Mouse (Mus musculus) kidney, postnatal 4 days (tissue): Measurements from ENCODE around the gene Wipf2.

Source experiments
- DNase-seq, 2 experiments: peaks; one replicate each; pipeline ENCODE4 v3.0.0; 2021; ENCODE audit warnings: mixed read lengths in 2 of 2

Wipf2 gene

GRCm38 (mm10) chr11:98910415-98910814 is 47.0 kb downstream of the Wipf2 start:
- no peak for DNase-seq

DNA sequence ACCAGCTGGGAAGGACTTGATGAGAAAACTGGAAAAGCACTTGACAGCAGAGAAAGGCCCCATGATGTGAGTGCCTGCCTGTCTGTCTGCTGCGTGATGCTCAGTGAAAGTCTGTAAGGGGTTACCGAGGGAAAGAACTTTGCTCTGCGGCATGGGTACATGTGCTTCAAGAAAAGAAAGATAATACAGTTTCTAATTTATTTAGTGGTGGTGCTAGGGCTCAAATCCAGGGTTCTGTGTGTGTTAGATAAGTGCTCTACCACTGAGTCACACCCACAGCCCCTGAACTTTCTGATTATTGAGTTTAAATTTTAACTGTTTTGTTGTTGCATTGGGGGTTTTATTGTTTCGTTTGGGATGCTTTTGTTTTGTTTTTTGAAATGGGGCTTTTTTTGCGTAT is 48.1 kb downstream of the Wipf2 start:
- no peak for DNase-seq

DNA sequence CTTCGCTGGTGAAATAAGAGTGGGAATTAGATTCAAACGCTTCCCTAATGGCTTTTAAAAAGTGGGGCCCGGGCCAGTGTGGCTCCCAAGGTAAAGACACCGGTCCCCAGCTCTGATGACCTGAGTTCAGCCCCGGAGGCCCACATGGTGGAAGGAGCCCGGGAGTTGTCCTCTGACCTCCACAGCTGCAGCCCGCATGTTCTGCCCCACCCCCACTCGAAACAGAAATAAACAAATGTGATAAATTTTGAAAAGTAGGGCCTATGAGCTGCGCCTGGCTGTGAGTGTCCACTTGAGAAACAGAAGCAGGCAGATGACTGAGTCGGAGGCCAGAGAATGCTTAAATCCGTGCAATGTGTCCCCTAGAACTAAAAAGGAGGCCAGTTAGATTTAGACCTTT is 50.8 kb downstream of the Wipf2 start:
- DNase-seq, result no peak

DNA sequence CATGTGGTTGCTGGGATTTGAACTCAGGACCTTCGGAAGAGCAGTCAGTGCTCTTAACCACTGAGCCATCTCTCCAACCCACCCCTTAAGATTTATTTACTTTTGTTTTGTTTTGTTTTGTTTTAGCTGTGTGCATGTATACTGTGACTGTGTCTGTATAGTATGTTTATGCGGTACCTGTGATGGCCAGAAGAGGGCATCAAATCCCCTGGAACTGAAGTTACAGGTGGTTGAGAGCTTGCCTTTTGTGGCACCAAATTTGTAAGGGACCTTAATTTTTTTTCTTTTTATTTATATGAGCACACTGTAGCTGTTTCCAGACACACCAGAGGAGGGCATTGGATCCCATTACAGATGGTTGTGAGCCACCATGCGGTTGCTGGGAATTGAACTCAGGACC is 52.9 kb downstream of the Wipf2 start:
- peak; percentile 56 to 59 for DNase-seq

GRCm38 (mm10) chr11:98917428-98918005 is 54.1 kb downstream of the Wipf2 start:
- no peak for DNase-seq

GRCm38 (mm10) chr11:98918231-98918630 is 54.8 kb downstream of the Wipf2 start:
- DNase-seq, result peak in 1 of 2 experiments; percentile 44

- no peak for DNase-seq
Measured at GRCm38 (mm10) chr11:98919009-98919408, 55.6 kb downstream of the Wipf2 start.

- DNase-seq, result peak; percentile 84 to 87
Measured at GRCm38 (mm10) chr11:98921813-98922212, 58.4 kb downstream of the Wipf2 start.

DNA sequence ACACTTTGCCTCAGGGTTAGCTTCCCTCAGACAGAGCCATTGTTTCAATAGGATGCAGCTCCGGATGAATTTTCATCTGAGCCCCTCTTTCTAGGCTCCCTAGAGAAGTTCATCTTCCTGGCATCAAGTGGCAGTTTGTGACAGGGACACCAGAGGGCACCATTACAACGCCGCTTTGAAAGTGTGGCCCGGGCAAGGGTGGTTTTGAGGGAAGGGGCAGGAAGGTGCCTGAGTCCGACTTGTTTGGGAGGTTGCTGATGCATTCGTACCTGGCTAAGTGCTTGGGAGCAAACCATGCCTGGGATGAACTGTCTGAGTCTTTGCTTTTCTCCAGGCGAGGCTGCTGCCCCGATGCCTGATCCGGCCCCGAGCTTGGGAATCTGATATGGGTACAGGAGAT is 58.9 kb downstream of the Wipf2 start:
- peak; percentile 81 to 85 for DNase-seq

DNA sequence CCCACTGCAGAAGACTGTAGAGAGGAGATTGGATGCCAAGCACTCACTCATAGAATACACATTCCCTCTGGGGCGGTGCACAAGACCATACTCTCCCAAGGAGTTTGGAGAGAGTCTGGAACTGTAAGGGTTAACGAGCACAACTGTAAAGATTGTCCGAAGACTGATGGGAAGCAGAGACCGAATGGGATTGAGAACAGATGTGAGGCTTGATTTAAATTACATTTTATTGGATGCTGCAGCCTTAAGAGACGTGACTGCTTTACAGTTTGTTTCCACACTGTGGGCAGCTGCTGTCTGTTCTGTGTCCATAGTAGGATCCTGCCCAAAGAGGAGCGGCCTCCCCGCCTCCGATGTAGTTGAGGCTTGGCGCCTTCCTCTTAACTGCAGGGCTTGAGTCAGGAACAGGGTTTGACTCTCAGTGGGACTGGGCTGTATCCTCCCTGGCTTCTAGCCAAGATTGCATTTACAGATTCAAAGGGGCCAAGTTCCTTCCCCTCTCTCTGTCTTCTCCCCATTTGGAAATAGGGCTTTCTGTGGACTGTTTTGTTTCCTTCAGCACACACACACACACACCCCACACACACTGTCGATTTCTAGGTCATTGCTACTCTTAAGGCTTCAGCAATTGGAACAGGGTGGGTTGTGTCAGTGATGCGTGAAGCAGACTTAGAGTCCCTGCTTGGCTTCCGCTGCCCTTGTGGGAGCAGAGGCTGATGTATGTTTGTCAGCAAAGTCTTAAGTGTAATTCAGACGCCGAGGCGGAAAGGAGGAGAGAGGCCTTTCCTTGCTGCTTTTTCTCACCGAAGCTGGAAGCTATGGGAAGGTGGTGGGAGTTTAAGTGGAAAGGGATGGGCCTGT is 59.6 kb downstream of the Wipf2 start:
- DNase-seq, result peak; percentile 67 to 75

GRCm38 (mm10) chr11:98924633-98925175 is 61.3 kb downstream of the Wipf2 start:
- no peak for DNase-seq

DNA sequence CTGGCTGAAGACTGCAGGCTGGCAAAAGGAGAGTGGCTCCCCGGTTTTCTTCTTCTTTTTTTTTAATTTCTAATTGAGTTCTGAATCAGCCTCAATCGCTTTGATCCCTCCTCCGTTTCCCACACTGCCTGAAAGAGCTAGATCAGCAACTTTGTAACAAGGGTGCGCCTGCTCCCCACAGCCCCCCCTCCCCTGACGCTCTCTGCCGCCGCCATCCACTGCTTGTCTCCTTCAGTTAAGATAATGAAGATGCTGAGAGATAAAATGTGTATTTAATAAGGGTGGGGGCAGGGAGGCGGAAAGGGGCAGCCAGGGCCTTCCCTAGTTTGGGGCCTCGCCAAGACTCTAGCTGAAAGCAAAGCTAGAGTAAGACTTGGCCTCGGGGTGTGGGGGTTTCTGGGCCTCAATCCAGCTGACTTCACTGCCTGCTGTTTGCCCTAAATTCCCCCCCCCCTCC is 61.9 kb downstream of the Wipf2 start:
- DNase-seq, result peak; percentile 73 to 82

- peak; percentile 77 to 84 for DNase-seq
Measured at GRCm38 (mm10) chr11:98925868-98926311, 62.5 kb downstream of the Wipf2 start.

DNA sequence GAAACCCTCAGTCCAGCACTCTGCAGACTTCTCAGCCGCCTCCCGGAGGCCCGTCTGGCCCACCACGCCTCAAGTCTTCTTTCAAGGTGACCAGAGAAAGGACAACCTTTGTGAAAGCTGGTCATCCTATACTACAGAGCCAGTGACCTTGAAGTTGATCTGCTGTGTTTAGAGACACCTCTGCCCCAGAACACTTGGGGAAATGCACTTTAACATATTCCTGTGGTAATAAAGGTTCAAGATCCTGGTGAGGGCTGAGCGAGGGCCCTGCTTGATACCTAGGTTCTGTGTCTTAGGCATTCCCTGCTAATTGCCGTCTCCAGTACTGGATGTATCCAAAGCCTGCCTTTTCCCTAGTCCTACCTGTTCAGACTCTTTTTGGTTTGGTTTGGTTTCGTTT is 63.1 kb downstream of the Wipf2 start:
- DNase-seq, result no peak

- DNase-seq, result peak; percentile 61 to 69
Measured at GRCm38 (mm10) chr11:98927438-98928076, 64.1 kb downstream of the Wipf2 start, which contains the start of gene Rara. Gene Rara, plus strand, starts transcription at chr11:98927818.

GRCm38 (mm10) chr11:98928186-98928893 is 64.9 kb downstream of the Wipf2 start:
- peak; percentile 43 to 62 for DNase-seq

- peak; percentile 51 to 65 for DNase-seq
Measured at GRCm38 (mm10) chr11:98929503-98929902, 66.1 kb downstream of the Wipf2 start.

- peak; percentile 61 to 69 for DNase-seq
Measured at GRCm38 (mm10) chr11:98930127-98930601, 66.7 kb downstream of the Wipf2 start.

DNA sequence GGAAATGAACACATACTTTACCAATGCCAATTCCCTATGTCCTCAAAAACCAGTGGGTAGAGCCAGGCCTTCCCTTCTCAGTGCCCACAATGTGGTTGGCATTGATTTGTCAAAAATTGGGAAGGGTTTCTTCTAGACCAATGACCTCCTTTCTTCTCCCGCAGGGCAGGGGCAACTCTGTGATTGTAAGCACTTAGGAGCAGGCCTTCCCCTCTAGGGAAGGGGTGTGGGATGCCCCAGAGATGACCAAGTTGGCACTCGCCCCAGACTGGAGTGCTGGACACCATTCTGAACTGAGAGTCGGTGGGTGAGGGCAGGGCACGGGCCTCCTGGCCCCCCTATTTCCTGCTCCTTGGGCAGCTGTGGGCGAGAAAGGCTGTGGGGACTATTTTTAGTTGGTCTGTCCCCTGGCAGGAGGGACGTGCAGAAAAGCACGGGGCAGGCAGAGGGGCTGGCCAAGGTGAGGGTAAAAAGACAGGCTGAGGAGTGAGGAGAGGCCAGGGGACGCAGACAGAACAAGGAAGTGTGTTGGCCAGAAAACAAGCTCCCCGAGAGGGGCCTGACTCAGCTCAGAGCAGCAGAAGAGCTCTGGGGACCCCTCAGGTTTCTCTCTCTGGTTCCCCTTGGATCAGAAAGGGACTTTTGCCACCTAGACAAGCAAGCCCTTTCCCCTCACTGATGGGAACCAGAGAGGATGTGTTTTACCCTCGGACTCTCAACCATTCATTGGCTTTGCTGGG is 67.5 kb downstream of the Wipf2 start:
- peak; percentile 35 to 43 for DNase-seq

GRCm38 (mm10) chr11:98931513-98932292 is 68.3 kb downstream of the Wipf2 start:
- peak; percentile 49 to 64 for DNase-seq
